Mouse (Mus musculus) myocyte (in vitro differentiated cells): ENCODE measurements at regions not wholly inside any gene's neighbourhood (a gene's known extent, or its start where the extent isn't known, plus 50 kb on each side); places are given as distances from the start of the nearest gene placed in this dataset.

Source experiments
- H3K27me3 ChIP-seq: one replicate; pipeline ENCODE4 v1.6.1; 2011; ENCODE audit not compliant: control insufficient read depth, insufficient read depth, insufficient read length
- H3K36me3 ChIP-seq: one replicate; pipeline ENCODE4 v1.6.1; 2011; ENCODE audit not compliant: control insufficient read depth, insufficient read depth
- H3K4me2 ChIP-seq: one replicate; pipeline ENCODE4 v1.6.1; 2011; ENCODE audit warnings: low read depth, control low read depth
- H3K4me3 ChIP-seq: one replicate; pipeline ENCODE4 v1.5.1; 2011; ENCODE audit warnings: mild to moderate bottlenecking, control low read depth, moderate library complexity
- H3K79me2 ChIP-seq: one replicate; pipeline ENCODE4 v1.6.1; 2011; ENCODE audit not compliant: control insufficient read depth, insufficient read depth
- H3ac ChIP-seq: one replicate; pipeline ENCODE4 v1.6.1; 2011; ENCODE audit not compliant: control insufficient read depth, insufficient read length
- CEBPB ChIP-seq: IDR thresholded peaks from 2 replicates; pipeline ENCODE4 v1.6.1; 2011; ENCODE audit warnings: mild to moderate bottlenecking, moderate library complexity; ENCODE audit not compliant: poor library complexity, insufficient read depth, severe bottlenecking
- E2F4 ChIP-seq: IDR thresholded peaks from one replicate; pipeline ENCODE4 v1.6.1; 2011; ENCODE audit warnings: mild to moderate bottlenecking, control low read depth, moderate library complexity; ENCODE audit not compliant: insufficient read depth
- MAX ChIP-seq: IDR thresholded peaks from one replicate; pipeline ENCODE4 v1.6.1; 2011; ENCODE audit warnings: low read depth, mild to moderate bottlenecking, control low read depth
- MYOD1 ChIP-seq, 3 experiments: IDR thresholded peaks; one replicate each; pipeline ENCODE4 v1.6.1; 2011; ENCODE audit warnings: control low read depth in 2 of 3, low read depth in 2 of 3, mild to moderate bottlenecking in 2 of 3, moderate library complexity in 1 of 3; ENCODE audit not compliant: insufficient read length in 2 of 3, control insufficient read depth in 1 of 3
- MYOG ChIP-seq, 3 experiments: IDR thresholded peaks; one replicate each; pipeline ENCODE4 v1.6.1; 2011; ENCODE audit warnings: control low read depth in 2 of 3, low read depth in 2 of 3, mild to moderate bottlenecking in 2 of 3; ENCODE audit not compliant: insufficient read length in 2 of 3, control insufficient read depth in 1 of 3, insufficient read depth in 1 of 3
- POLR2A ChIP-seq: IDR thresholded peaks from one replicate; pipeline ENCODE4 v1.6.1; 2011; ENCODE audit warnings: low read depth, mild to moderate bottlenecking, control low read depth, moderate library complexity; ENCODE audit not compliant: insufficient read length
- POLR2AphosphoS2 ChIP-seq: IDR thresholded peaks from one replicate; pipeline ENCODE4 v1.6.1; 2011; ENCODE audit warnings: low read depth, control low read depth; ENCODE audit not compliant: insufficient read length
- REST ChIP-seq: IDR thresholded peaks from one replicate; pipeline ENCODE4 v1.6.1; 2011; ENCODE audit warnings: mild to moderate bottlenecking, control low read depth, moderate library complexity; ENCODE audit not compliant: insufficient read depth, insufficient read length
- SRF ChIP-seq: IDR thresholded peaks from one replicate; pipeline ENCODE4 v1.6.1; 2011; ENCODE audit warnings: low read depth; ENCODE audit not compliant: control insufficient read depth, insufficient read length
- TCF12 ChIP-seq: IDR thresholded peaks from one replicate; pipeline ENCODE4 v1.6.1; 2011; ENCODE audit warnings: mild to moderate bottlenecking, control low read depth; ENCODE audit not compliant: poor library complexity, insufficient read depth, severe bottlenecking
- TCF3 ChIP-seq: IDR thresholded peaks from one replicate; pipeline ENCODE4 v1.6.1; 2011; ENCODE audit warnings: low read depth, control low read depth; ENCODE audit not compliant: insufficient read length
- USF1 ChIP-seq: IDR thresholded peaks from one replicate; pipeline ENCODE4 v1.6.1; 2011; ENCODE audit warnings: low read depth, mild to moderate bottlenecking, control low read depth, moderate library complexity

DNA sequence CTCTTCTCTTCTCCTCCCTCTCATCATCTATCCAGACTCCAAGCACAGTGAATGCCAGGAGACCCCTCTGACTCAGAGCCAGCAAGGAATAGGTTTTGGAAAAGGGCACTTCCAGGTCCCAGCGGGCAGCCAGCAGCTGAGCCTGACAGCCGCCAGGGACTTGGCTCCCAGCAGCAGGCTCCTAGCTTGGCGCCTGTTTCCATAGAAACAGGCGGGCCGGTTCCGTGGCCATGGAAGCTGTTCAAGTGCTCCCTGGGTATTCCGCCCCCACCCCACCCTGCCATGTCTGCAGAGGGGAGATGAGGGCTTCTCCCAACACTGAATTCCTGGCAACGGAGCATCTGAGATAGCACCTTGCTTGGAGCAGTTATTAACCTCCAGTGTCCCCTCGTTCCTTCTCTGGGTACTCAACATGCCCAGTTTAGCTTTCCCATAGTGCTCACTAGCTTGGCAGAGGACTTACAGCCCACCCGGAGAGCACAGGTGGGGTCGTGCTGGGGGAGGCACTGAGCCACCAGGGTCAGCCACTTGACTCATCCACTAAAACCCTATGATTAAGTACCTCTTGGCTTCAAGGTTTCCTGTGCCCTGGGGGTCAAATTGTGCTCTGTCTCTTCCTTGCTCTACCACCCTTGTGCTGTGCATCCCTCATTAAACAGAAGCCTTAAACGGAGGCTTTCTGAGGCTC is 222.7 kb downstream of the H2al1j start:
- no peaks in the 10 kb centered on the region for H3K36me3 ChIP-seq
- no peak overlapping the region for H3K4me3 ChIP-seq
- H3K79me2 ChIP-seq, result no peaks in the 10 kb centered on the region
- no peak overlapping the region for H3K4me2 ChIP-seq
- TF ChIP-seq CEBPB (no peak), MAX (no peak), TCF12 (no peak), POLR2AphosphoS2 (no peak), MYOD1 (IDR thresholded peaks at IDR 0.05; ENCODE audit: control insufficient read depth in 1 of 3, insufficient read length in 2 of 3, low read depth in 2 of 3) (no peak), REST (no peak), E2F4 (no peak), TCF3 (no peak), USF1 (no peak), SRF (no peak), MYOG (IDR thresholded peaks at IDR 0.05; ENCODE audit: control insufficient read depth in 1 of 3, insufficient read depth in 1 of 3, insufficient read length in 2 of 3, low read depth in 2 of 3) (no peak), POLR2A (no peak)
- H3K27me3 ChIP-seq, result no peaks in the 10 kb centered on the region
- no peak overlapping the region for H3ac ChIP-seq

GRCm38 (mm10) chrX:11552177-11552576 is 224.6 kb downstream of the H2al1j start:
- no peak overlapping the region for H3ac ChIP-seq
- no peak overlapping the region for H3K4me2 ChIP-seq
- no peaks in the 10 kb centered on the region for H3K27me3 ChIP-seq
- no peaks in the 10 kb centered on the region for H3K79me2 ChIP-seq
- TF ChIP-seq POLR2A, result no peak
- no peak for TF ChIP-seq TCF3
- TF ChIP-seq MYOD1 (IDR thresholded peaks at IDR 0.05; ENCODE audit: control insufficient read depth in 1 of 3, insufficient read length in 2 of 3, low read depth in 2 of 3), result no peak
- TF ChIP-seq POLR2AphosphoS2, result no peak
- no peak for TF ChIP-seq REST
- TF ChIP-seq E2F4, result no peak
- no peak for TF ChIP-seq MAX
- TF ChIP-seq SRF, result no peak
- TF ChIP-seq USF1, result no peak
- TF ChIP-seq MYOG (IDR thresholded peaks at IDR 0.05; ENCODE audit: control insufficient read depth in 1 of 3, insufficient read depth in 1 of 3, insufficient read length in 2 of 3, low read depth in 2 of 3), result no peak
- no peak for TF ChIP-seq CEBPB
- no peak for TF ChIP-seq TCF12
- no peaks in the 10 kb centered on the region for H3K36me3 ChIP-seq
- no peak overlapping the region for H3K4me3 ChIP-seq

DNA sequence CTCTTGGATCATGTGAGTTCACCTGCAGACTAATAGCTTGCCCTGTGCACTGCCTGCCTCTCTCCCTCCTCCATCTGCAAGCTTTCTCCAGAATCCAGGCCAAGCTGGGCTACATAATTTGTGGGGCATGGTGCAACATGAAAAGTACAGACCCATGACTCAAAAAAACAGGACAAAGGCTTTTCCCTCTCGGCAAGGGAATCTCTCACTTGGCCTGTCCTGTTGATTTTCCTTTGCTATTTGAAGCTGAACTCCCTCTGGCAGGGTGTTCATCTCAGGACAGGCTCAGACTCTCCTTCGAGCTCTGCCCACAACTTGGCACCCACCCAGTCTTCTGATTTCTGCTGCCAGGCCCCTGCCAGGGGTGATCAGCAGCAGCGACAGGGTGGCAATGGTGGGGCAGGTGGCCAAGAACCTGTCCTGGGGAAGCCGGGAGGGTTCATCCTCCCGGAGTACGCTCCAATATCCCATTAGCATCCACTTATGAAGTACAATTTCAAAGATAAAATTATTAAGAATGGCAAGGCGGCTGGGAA is 227.5 kb downstream of the H2al1j start:
- Histone ChIP-seq H3K36me3 (no peaks in the 10 kb centered on the region), H3K4me2 (no peak overlapping the region), H3K4me3 (no peak overlapping the region), H3K27me3 (no peaks in the 10 kb centered on the region), H3K79me2 (no peaks in the 10 kb centered on the region), H3ac (no peak overlapping the region)
- TF ChIP-seq REST, result no peak
- TF ChIP-seq MYOG (IDR thresholded peaks at IDR 0.05; ENCODE audit: control insufficient read depth in 1 of 3, insufficient read depth in 1 of 3, insufficient read length in 2 of 3, low read depth in 2 of 3), result no peak
- TF ChIP-seq TCF12, result no peak
- TF ChIP-seq USF1, result no peak
- no peak for TF ChIP-seq CEBPB
- no peak for TF ChIP-seq SRF
- TF ChIP-seq TCF3, result no peak
- no peak for TF ChIP-seq POLR2AphosphoS2
- TF ChIP-seq POLR2A, result no peak
- no peak for TF ChIP-seq MYOD1 (IDR thresholded peaks at IDR 0.05; ENCODE audit: control insufficient read depth in 1 of 3, insufficient read length in 2 of 3, low read depth in 2 of 3)
- TF ChIP-seq E2F4, result no peak
- TF ChIP-seq MAX, result no peak

DNA sequence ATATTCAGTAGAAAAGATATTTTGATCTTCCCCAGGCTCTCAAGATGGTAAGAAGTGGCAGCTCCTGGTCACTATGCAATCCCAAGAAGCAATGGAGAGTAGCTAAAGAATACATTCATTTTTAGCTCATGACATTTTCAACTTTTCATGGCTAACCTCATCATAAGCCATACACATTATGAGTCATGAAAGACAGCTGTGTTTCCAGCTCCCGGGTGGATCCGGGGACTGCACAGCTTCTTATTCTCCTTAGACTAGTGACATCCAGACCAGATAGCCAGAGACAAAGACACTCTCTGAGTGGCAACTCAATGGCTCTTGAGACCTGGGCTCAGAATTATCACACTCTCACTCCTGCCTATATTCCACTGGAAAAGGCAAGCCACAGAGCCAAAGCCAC is 230.6 kb downstream of the H2al1j start:
- Histone ChIP-seq H3K79me2 (no peaks in the 10 kb centered on the region), H3ac (no peak overlapping the region), H3K27me3 (no peaks in the 10 kb centered on the region), H3K4me3 (no peak overlapping the region), H3K36me3 (no peaks in the 10 kb centered on the region), H3K4me2 (no peak overlapping the region)
- TF ChIP-seq SRF, result no peak
- TF ChIP-seq MYOD1 (IDR thresholded peaks at IDR 0.05; ENCODE audit: control insufficient read depth in 1 of 3, insufficient read length in 2 of 3, low read depth in 2 of 3), result peak in 1 of 3 experiments; percentile 42
- TF ChIP-seq TCF3, result no peak
